Mouse (Mus musculus): ENCODE measurements around the gene Dyrk3. TPM values are rescaled to one million over a fixed set of nuclear protein-coding genes. Genes with fewer than 3 reads are reported as not detected.

The Dyrk3 gene
- polyA plus RNA-seq, 1 experiment from 2014 or later = 21.5 TPM

GRCm38 (mm10) chr1:131097700-131098094 is 40.4 kb downstream of the Dyrk3 start, which contains the start of gene Mapkapk2:
Mapkapk2 (minus strand) TSS chr1:131097826.
- Histone ChIP-seq H3K36me3 (no peaks in the 10 kb centered on the region), H3K27ac (replicated peaks) (peak within 1 kb of the TSS; percentile 82), H3K4me1 (peaks cover 35% of the 10 kb centered on the region), H3K9ac (replicated peaks) (peak within 1 kb of the TSS; percentile 92), H3K9me3 (no peaks in the 10 kb centered on the region), H3K4me3 (peak within 1 kb of the TSS; percentile 81), H3K27me3 (peaks cover 10% of the 10 kb centered on the region), H3K4me2 (replicated peaks) (peak within 1 kb of the TSS; percentile 70)
- WGBS = under 1% methylated on average over 32 of the region's 32 CpGs
- peak; percentile 95 for ATAC-seq (ENCODE audit: low FRiP score, low read depth)

DNA sequence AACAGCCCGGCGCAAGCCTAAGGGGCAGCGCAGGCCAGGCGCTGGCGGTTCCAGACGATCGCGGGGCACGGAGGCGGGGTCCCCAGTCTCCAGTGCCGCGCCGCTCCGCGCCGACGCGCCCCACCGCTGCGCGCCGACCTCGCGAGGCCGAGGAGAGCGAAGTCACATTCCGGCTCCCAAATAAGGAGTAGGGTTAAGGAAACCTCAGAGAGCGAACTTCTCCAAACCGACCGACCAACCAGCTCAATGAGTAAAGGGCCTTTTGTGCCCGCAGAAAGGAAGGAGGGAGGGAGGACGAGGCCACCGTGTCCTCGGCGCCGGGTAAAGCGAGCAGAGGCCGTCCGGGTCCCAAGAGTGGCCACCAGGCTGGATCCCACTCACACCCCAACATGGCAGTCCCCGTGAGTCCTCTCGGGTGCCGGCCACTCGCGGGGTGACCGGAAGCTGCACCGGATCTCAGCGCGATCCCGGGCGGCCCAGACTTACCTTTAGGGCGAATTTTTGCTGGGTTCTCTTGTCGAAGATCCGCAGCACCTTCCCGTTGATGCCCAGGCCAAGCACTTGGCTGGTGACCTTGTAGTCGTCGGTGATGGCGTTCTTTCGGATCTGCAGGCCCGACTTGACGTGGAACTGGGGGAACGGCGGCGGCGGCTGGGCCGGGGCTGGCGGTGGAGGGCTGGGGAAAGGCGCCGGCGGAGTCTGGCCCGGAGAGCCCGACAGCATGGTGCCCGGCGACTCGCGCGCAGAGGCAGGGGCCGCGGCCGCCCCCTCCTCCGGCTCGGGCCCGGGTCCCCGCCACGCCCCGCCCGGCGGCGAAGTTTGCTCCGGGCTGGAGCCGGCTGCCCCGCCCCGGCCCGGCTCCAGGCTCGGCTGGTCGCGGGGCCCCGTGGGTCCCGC is 41.1 kb downstream of the Dyrk3 start:
- WGBS = under 1% methylated on average over 94 of the region's 98 CpGs
- H3K27ac ChIP-seq (replicated peaks) = peak overlapping the region; percentile 82
- H3K4me3 ChIP-seq = peak overlapping the region; percentile 81
- peaks cover 42% of the 10 kb centered on the region for H3K4me1 ChIP-seq
- H3K4me2 ChIP-seq (replicated peaks) = peak overlapping the region; percentile 70
- H3K27me3 ChIP-seq = peaks cover 10% of the 10 kb centered on the region
- no peaks in the 10 kb centered on the region for H3K9me3 ChIP-seq
- H3K36me3 ChIP-seq = no peaks in the 10 kb centered on the region
- ATAC-seq (ENCODE audit: low FRiP score, low read depth) = peak; percentile 67
- H3K9ac ChIP-seq (replicated peaks) = peak overlapping the region; percentile 92

- Histone ChIP-seq H3K9ac (replicated peaks) (peak overlapping the region; percentile 92), H3K9me3 (no peaks in the 10 kb centered on the region), H3K36me3 (no peaks in the 10 kb centered on the region), H3K4me1 (peaks cover 46% of the 10 kb centered on the region), H3K4me3 (peak overlapping the region; percentile 81), H3K4me2 (replicated peaks) (peak overlapping the region; percentile 70), H3K27ac (replicated peaks) (peak overlapping the region; percentile 82), H3K27me3 (peaks cover 10% of the 10 kb centered on the region)
- WGBS = 21% methylated on average over 9 of the region's 9 CpGs
- ATAC-seq (ENCODE audit: low FRiP score, low read depth) = no peak
Observed at GRCm38 (mm10) chr1:131096132-131096695, 41.9 kb downstream of the Dyrk3 start.

GRCm38 (mm10) chr1:131095574-131095973 is 42.6 kb downstream of the Dyrk3 start:
- Histone ChIP-seq H3K36me3 (no peaks in the 10 kb centered on the region), H3K4me3 (peak overlapping the region; percentile 81), H3K9ac (replicated peaks) (peak overlapping the region; percentile 92), H3K9me3 (no peaks in the 10 kb centered on the region), H3K4me2 (replicated peaks) (peak overlapping the region; percentile 70), H3K27ac (replicated peaks) (peak overlapping the region; percentile 82), H3K27me3 (peaks cover 10% of the 10 kb centered on the region), H3K4me1 (peaks cover 52% of the 10 kb centered on the region)
- WGBS = 8% methylated on average over 8 of the region's 8 CpGs
- ATAC-seq (ENCODE audit: low FRiP score, low read depth) = no peak; the same call in 1 of the 2 replicates

GRCm38 (mm10) chr1:131093889-131094288 is 44.3 kb downstream of the Dyrk3 start:
- no peaks in the 10 kb centered on the region for H3K36me3 ChIP-seq
- no peak for ATAC-seq (ENCODE audit: low FRiP score, low read depth)
- WGBS = 75% methylated on average over 8 of the region's 8 CpGs
- H3K9me3 ChIP-seq = no peaks in the 10 kb centered on the region
- H3K4me2 ChIP-seq (replicated peaks) = peak overlapping the region; percentile 70; the same call in 1 of the 2 replicates
- peaks cover 69% of the 10 kb centered on the region for H3K4me1 ChIP-seq
- H3K4me3 ChIP-seq = no peak overlapping the region
- peaks cover 5% of the 10 kb centered on the region; the same call in 1 of the 2 replicates for H3K27me3 ChIP-seq
- no peak overlapping the region for H3K27ac ChIP-seq (replicated peaks)
- no peak overlapping the region for H3K9ac ChIP-seq (replicated peaks)

- H3K4me2 ChIP-seq (replicated peaks) = no peak overlapping the region
- peaks cover 79% of the 10 kb centered on the region for H3K4me1 ChIP-seq
- no peak for ATAC-seq (ENCODE audit: low FRiP score, low read depth)
- no peak overlapping the region for H3K9ac ChIP-seq (replicated peaks)
- H3K9me3 ChIP-seq = no peaks in the 10 kb centered on the region
- no peaks in the 10 kb centered on the region for H3K27me3 ChIP-seq
- H3K4me3 ChIP-seq = no peak overlapping the region
- H3K27ac ChIP-seq (replicated peaks) = no peak overlapping the region
- no peaks in the 10 kb centered on the region for H3K36me3 ChIP-seq
- 97% methylated on average over 3 of the region's 3 CpGs for WGBS
Observed at GRCm38 (mm10) chr1:131092846-131093245, 45.3 kb downstream of the Dyrk3 start.

- H3K4me1 ChIP-seq = peaks cover 85% of the 10 kb centered on the region
- no peaks in the 10 kb centered on the region for H3K27me3 ChIP-seq
- H3K9me3 ChIP-seq = no peaks in the 10 kb centered on the region
- ATAC-seq (ENCODE audit: low FRiP score, low read depth) = no peak
- H3K36me3 ChIP-seq = no peaks in the 10 kb centered on the region
- no peak overlapping the region for H3K9ac ChIP-seq (replicated peaks)
- H3K4me2 ChIP-seq (replicated peaks) = no peak overlapping the region
- 91% methylated on average over 3 of the region's 3 CpGs for WGBS
- H3K4me3 ChIP-seq = no peak overlapping the region
- H3K27ac ChIP-seq (replicated peaks) = no peak overlapping the region
Observed at GRCm38 (mm10) chr1:131092173-131092572, 46.0 kb downstream of the Dyrk3 start.

DNA sequence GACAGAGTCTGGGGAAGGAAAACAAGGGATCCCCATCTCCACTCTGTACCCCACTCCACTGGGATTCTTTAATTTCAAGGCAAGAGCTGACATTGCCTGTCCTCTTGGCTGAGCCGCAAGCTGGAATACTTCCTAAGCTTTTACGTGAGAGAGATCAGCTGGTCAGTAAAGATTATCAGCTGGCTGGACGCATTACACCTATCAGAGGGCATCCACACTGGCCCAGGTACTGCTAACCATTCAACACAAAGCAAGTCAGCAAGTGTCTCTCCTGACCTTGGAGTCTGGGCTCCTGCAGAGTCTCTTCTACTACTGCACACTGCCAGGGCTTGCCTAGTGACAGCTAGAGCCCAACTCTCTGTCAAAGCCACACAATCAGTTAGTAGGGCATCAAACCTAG is 46.7 kb downstream of the Dyrk3 start:
- Histone ChIP-seq H3K27ac (replicated peaks) (no peak overlapping the region), H3K27me3 (no peaks in the 10 kb centered on the region), H3K4me2 (replicated peaks) (no peak overlapping the region), H3K9me3 (no peaks in the 10 kb centered on the region), H3K4me1 (peaks cover 91% of the 10 kb centered on the region), H3K4me3 (no peak overlapping the region), H3K9ac (replicated peaks) (no peak overlapping the region), H3K36me3 (no peaks in the 10 kb centered on the region)
- 87% methylated on average over 3 of the region's 3 CpGs for WGBS
- no peak for ATAC-seq (ENCODE audit: low FRiP score, low read depth)

- Histone ChIP-seq H3K4me3 (no peak overlapping the region), H3K36me3 (no peaks in the 10 kb centered on the region), H3K9ac (replicated peaks) (no peak overlapping the region), H3K9me3 (no peaks in the 10 kb centered on the region), H3K27me3 (no peaks in the 10 kb centered on the region), H3K4me2 (replicated peaks) (no peak overlapping the region), H3K27ac (replicated peaks) (no peak overlapping the region), H3K4me1 (peaks cover 91% of the 10 kb centered on the region)
- ATAC-seq (ENCODE audit: low FRiP score, low read depth) = no peak
- 86% methylated on average over 4 of the region's 4 CpGs for WGBS
Observed at GRCm38 (mm10) chr1:131090877-131091276, 47.3 kb downstream of the Dyrk3 start.

DNA sequence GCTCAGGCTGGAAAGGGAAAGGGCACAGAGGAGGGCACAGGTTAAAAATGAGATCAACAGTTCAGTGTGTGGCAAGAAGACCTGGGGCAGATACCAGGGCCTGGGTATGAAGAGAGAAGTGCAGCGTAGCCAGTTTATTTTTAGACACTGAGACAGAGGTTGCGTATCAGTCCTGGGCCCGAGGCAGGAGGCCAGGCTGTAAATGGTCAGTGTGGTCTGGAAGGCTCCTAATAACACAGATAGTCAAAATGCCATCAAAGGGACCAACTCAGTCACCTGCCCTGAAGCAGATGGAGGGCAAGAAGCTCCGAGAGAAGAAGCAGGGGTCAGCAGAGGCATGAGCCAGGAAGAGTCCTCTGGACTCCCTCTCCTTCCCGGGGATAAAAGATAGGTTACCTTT is 47.9 kb downstream of the Dyrk3 start:
- Histone ChIP-seq H3K4me1 (peaks cover 90% of the 10 kb centered on the region), H3K9ac (replicated peaks) (no peak overlapping the region), H3K27ac (replicated peaks) (peak overlapping the region; percentile 20; the same call in 1 of the 2 replicates), H3K4me3 (no peak overlapping the region), H3K4me2 (replicated peaks) (no peak overlapping the region), H3K36me3 (no peaks in the 10 kb centered on the region), H3K27me3 (no peaks in the 10 kb centered on the region), H3K9me3 (no peaks in the 10 kb centered on the region)
- no peak for ATAC-seq (ENCODE audit: low FRiP score, low read depth)
- 92% methylated on average over 5 of the region's 5 CpGs for WGBS

- no peak overlapping the region for H3K4me2 ChIP-seq (replicated peaks)
- 86% methylated on average over 2 of the region's 2 CpGs for WGBS
- no peaks in the 10 kb centered on the region for H3K36me3 ChIP-seq
- H3K27me3 ChIP-seq = no peaks in the 10 kb centered on the region
- no peak for ATAC-seq (ENCODE audit: low FRiP score, low read depth)
- H3K9me3 ChIP-seq = no peaks in the 10 kb centered on the region
- no peak overlapping the region for H3K4me3 ChIP-seq
- peak overlapping the region; percentile 20; the same call in 1 of the 2 replicates for H3K27ac ChIP-seq (replicated peaks)
- H3K4me1 ChIP-seq = peaks cover 90% of the 10 kb centered on the region
- no peak overlapping the region for H3K9ac ChIP-seq (replicated peaks)
Observed at GRCm38 (mm10) chr1:131089525-131090127, 48.5 kb downstream of the Dyrk3 start.

DNA sequence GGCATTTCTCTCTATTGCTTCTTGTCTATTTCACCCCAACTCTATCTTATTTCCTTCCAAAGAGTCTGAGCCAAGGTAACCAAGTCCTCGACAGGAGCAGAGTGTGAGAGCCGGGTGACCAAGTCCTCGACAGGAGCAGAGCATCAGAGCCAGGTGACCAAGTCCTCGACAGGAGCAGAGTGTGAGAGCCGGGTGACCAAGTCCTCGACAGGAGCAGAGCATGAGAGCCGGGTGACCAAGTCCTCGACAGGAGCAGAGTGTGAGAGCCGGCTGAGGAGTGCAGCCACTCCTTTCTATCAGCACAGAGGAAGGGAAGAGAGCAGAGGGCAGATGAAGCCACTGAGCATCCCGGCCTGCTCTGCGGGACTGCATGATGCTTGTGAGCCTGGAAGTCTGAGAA is 49.6 kb downstream of the Dyrk3 start:
- no peaks in the 10 kb centered on the region for H3K27me3 ChIP-seq
- 41% methylated on average over 11 of the region's 11 CpGs for WGBS
- no peaks in the 10 kb centered on the region for H3K9me3 ChIP-seq
- 0 out of 2 replicates have a peak overlapping the region, but pooled peaks have one; percentile 20 for H3K27ac ChIP-seq (replicated peaks)
- H3K36me3 ChIP-seq = no peaks in the 10 kb centered on the region
- H3K4me3 ChIP-seq = no peak overlapping the region
- no peak for ATAC-seq (ENCODE audit: low FRiP score, low read depth)
- peak overlapping the region; percentile 28 for H3K4me2 ChIP-seq (replicated peaks)
- no peak overlapping the region for H3K9ac ChIP-seq (replicated peaks)
- peaks cover 89% of the 10 kb centered on the region for H3K4me1 ChIP-seq
